Mouse (Mus musculus): ENCODE results near the gene Lias. TPM values are rescaled to one million over a fixed set of nuclear protein-coding genes. Genes with fewer than 3 reads are reported as not detected.

Gene Lias
- polyA plus RNA-seq, 1 experiment from 2014 or later, result 55.2 TPM

DNA sequence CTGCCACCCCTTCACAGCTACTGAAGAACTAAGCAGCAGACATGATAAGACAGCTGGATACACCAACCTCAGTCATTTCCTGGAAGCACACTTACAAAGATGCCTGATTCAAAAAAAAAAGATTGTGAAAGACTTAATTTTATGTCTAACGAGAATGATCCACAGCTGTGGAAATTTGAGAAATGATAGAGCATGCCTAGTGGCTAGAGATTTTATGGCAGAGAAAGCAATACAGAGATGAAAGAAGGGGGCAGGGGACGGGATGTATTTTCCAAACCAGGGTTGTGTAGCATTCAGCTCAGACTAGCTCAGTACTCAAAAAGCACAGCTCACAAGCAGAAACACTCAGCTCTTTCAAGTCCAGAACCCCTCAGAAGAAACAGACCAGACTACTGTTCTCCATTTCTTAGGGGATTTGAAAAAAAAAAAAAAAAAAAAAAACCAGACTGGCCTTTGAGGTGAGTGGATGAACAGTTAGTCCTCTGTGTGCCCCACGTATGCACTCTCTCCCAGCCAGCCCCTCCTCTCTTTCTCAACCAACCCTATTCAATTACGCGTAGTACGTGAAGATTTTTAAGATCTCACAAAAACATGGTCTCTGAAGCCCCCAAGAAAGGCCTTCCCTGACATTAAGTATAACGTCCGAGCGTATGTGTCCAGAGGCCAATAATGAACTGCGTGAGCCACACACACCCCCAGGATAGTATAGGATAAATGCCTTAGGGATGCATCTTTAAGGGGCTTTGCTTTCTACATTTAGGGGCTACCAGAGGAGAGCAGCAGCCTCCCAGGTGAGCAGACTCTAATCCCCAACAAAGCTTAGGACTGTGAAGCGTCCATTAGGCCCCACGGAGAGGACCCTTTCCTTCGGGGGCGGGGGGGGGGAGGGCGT lies 43.4 kb downstream of the Lias start:
- Histone ChIP-seq H3K4me2 (peak overlapping the region; percentile 81), H3K36me3 (ENCODE audit: control insufficient read depth, insufficient read depth, low read length) (no peaks in the 10 kb centered on the region), H3K4me3 (ENCODE audit: low read depth, low read length) (peak overlapping the region; percentile 71), H3K9me3 (replicated peaks; ENCODE audit: control insufficient read depth, low read length) (no peaks in the 10 kb centered on the region), H3K4me1 (ENCODE audit: control insufficient read depth, insufficient read depth, low read length) (peaks cover 24% of the 10 kb centered on the region), H3K27ac (ENCODE audit: low read depth, low read length) (peak overlapping the region; percentile 93), H3K27me3 (ENCODE audit: control insufficient read depth, insufficient read depth, low read length) (no peaks in the 10 kb centered on the region), H3K9ac (ENCODE audit: low read depth, low read length) (peak overlapping the region; percentile 80)
- 5% methylated on average over 15 of the region's 15 CpGs for WGBS (ENCODE audit: insufficient replicate concordance)
- ATAC-seq (replicated peaks; ENCODE audit: insufficient number of reproducible peaks, low FRiP score, low TSS enrichment), result no peak

- WGBS (ENCODE audit: insufficient replicate concordance), result under 1% methylated on average over 40 of the region's 47 CpGs
- H3K27ac ChIP-seq (ENCODE audit: low read depth, low read length), result peak overlapping the region; percentile 93
- no peaks in the 10 kb centered on the region for H3K27me3 ChIP-seq (ENCODE audit: control insufficient read depth, insufficient read depth, low read length)
- H3K4me3 ChIP-seq (ENCODE audit: low read depth, low read length), result peak overlapping the region; percentile 71
- H3K4me1 ChIP-seq (ENCODE audit: control insufficient read depth, insufficient read depth, low read length), result peaks cover 24% of the 10 kb centered on the region
- peak overlapping the region; percentile 80 for H3K9ac ChIP-seq (ENCODE audit: low read depth, low read length)
- H3K9me3 ChIP-seq (replicated peaks; ENCODE audit: control insufficient read depth, low read length), result no peaks in the 10 kb centered on the region
- no peak for ATAC-seq (replicated peaks; ENCODE audit: insufficient number of reproducible peaks, low FRiP score, low TSS enrichment)
- peak overlapping the region; percentile 81 for H3K4me2 ChIP-seq
- no peaks in the 10 kb centered on the region for H3K36me3 ChIP-seq (ENCODE audit: control insufficient read depth, insufficient read depth, low read length)
Observed at GRCm38 (mm10) chr5:65435363-65435805, 44.1 kb downstream of the Lias start.

- H3K27me3 ChIP-seq (ENCODE audit: control insufficient read depth, insufficient read depth, low read length), result no peaks in the 10 kb centered on the region
- no peaks in the 10 kb centered on the region for H3K9me3 ChIP-seq (replicated peaks; ENCODE audit: control insufficient read depth, low read length)
- H3K36me3 ChIP-seq (ENCODE audit: control insufficient read depth, insufficient read depth, low read length), result no peaks in the 10 kb centered on the region
- ATAC-seq (replicated peaks; ENCODE audit: insufficient number of reproducible peaks, low FRiP score, low TSS enrichment), result peak; percentile 97
- H3K4me3 ChIP-seq (ENCODE audit: low read depth, low read length), result peak within 1 kb of the TSS; percentile 71
- H3K9ac ChIP-seq (ENCODE audit: low read depth, low read length), result peak within 1 kb of the TSS; percentile 82
- H3K4me1 ChIP-seq (ENCODE audit: control insufficient read depth, insufficient read depth, low read length), result peaks cover 24% of the 10 kb centered on the region
- under 1% methylated on average over 51 of the region's 51 CpGs for WGBS (ENCODE audit: insufficient replicate concordance)
- peak within 1 kb of the TSS; percentile 81 for H3K4me2 ChIP-seq
- H3K27ac ChIP-seq (ENCODE audit: low read depth, low read length), result peak within 1 kb of the TSS; percentile 93
Observed at GRCm38 (mm10) chr5:65435806-65436561, 44.7 kb downstream of the Lias start, which contains the start of gene Ugdh. Gene Ugdh (minus strand): TSS chr5:65435949.

- no peaks in the 10 kb centered on the region for H3K36me3 ChIP-seq (ENCODE audit: control insufficient read depth, insufficient read depth, low read length)
- H3K4me3 ChIP-seq (ENCODE audit: low read depth, low read length), result no peak overlapping the region
- H3K27ac ChIP-seq (ENCODE audit: low read depth, low read length), result no peak overlapping the region
- no peaks in the 10 kb centered on the region for H3K9me3 ChIP-seq (replicated peaks; ENCODE audit: control insufficient read depth, low read length)
- H3K9ac ChIP-seq (ENCODE audit: low read depth, low read length), result no peak overlapping the region
- no peak for ATAC-seq (replicated peaks; ENCODE audit: insufficient number of reproducible peaks, low FRiP score, low TSS enrichment)
- H3K4me1 ChIP-seq (ENCODE audit: control insufficient read depth, insufficient read depth, low read length), result peaks cover 24% of the 10 kb centered on the region
- H3K4me2 ChIP-seq, result no peak overlapping the region
- no peaks in the 10 kb centered on the region for H3K27me3 ChIP-seq (ENCODE audit: control insufficient read depth, insufficient read depth, low read length)
Observed at GRCm38 (mm10) chr5:65438041-65438440, 46.7 kb downstream of the Lias start.

- H3K27me3 ChIP-seq (ENCODE audit: control insufficient read depth, insufficient read depth, low read length), result no peaks in the 10 kb centered on the region
- no peaks in the 10 kb centered on the region for H3K9me3 ChIP-seq (replicated peaks; ENCODE audit: control insufficient read depth, low read length)
- no peak overlapping the region for H3K27ac ChIP-seq (ENCODE audit: low read depth, low read length)
- no peak overlapping the region for H3K4me2 ChIP-seq
- no peak overlapping the region for H3K9ac ChIP-seq (ENCODE audit: low read depth, low read length)
- H3K36me3 ChIP-seq (ENCODE audit: control insufficient read depth, insufficient read depth, low read length), result peaks cover 2% of the 10 kb centered on the region; the same call in 1 of the 2 replicates
- no peak overlapping the region for H3K4me3 ChIP-seq (ENCODE audit: low read depth, low read length)
- peaks cover 14% of the 10 kb centered on the region for H3K4me1 ChIP-seq (ENCODE audit: control insufficient read depth, insufficient read depth, low read length)
- 0 out of 2 replicates have a peak, but pooled peaks have one; percentile 26 for ATAC-seq (replicated peaks; ENCODE audit: insufficient number of reproducible peaks, low FRiP score, low TSS enrichment)
- WGBS (ENCODE audit: insufficient replicate concordance), result 22% methylated on average over 3 of the region's 6 CpGs
Observed at GRCm38 (mm10) chr5:65444981-65445380, 53.7 kb downstream of the Lias start.

DNA sequence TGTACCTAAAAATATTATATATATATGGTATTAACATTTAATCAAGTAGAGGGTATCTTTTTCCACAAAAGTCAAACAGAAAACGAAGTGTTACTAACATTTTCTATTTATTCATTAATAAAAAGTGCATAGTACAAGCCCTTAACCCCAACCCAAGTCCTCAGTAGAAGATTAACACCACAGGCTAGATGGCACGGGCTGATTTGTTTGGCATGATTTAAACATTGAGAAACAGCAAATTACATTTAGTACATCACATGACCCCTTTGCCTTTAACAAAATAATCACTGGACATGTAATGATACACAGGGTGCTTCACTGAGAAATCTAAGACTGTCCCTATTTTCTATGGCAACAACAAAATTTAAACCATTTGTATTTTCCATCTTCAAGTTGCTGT lies 55.5 kb downstream of the Lias start:
- Histone ChIP-seq H3K9ac (ENCODE audit: low read depth, low read length) (no peak overlapping the region), H3K4me2 (no peak overlapping the region), H3K27me3 (ENCODE audit: control insufficient read depth, insufficient read depth, low read length) (no peaks in the 10 kb centered on the region), H3K4me3 (ENCODE audit: low read depth, low read length) (no peak overlapping the region), H3K4me1 (ENCODE audit: control insufficient read depth, insufficient read depth, low read length) (peaks cover 14% of the 10 kb centered on the region), H3K27ac (ENCODE audit: low read depth, low read length) (no peak overlapping the region), H3K9me3 (replicated peaks; ENCODE audit: control insufficient read depth, low read length) (no peaks in the 10 kb centered on the region), H3K36me3 (ENCODE audit: control insufficient read depth, insufficient read depth, low read length) (peaks cover 2% of the 10 kb centered on the region; the same call in 1 of the 2 replicates)
- 87% methylated on average over 2 of the region's 2 CpGs for WGBS (ENCODE audit: insufficient replicate concordance)
- no peak for ATAC-seq (replicated peaks; ENCODE audit: insufficient number of reproducible peaks, low FRiP score, low TSS enrichment)

- Histone ChIP-seq H3K27ac (ENCODE audit: low read depth, low read length) (no peak overlapping the region), H3K4me2 (no peak overlapping the region), H3K27me3 (ENCODE audit: control insufficient read depth, insufficient read depth, low read length) (no peaks in the 10 kb centered on the region), H3K4me3 (ENCODE audit: low read depth, low read length) (no peak overlapping the region), H3K9me3 (replicated peaks; ENCODE audit: control insufficient read depth, low read length) (no peaks in the 10 kb centered on the region), H3K9ac (ENCODE audit: low read depth, low read length) (no peak overlapping the region), H3K36me3 (ENCODE audit: control insufficient read depth, insufficient read depth, low read length) (peaks cover 2% of the 10 kb centered on the region; the same call in 1 of the 2 replicates), H3K4me1 (ENCODE audit: control insufficient read depth, insufficient read depth, low read length) (peaks cover 14% of the 10 kb centered on the region)
- 74% methylated on average over 2 of the region's 2 CpGs for WGBS (ENCODE audit: insufficient replicate concordance)
- no peak for ATAC-seq (replicated peaks; ENCODE audit: insufficient number of reproducible peaks, low FRiP score, low TSS enrichment)
Observed at GRCm38 (mm10) chr5:65447826-65448225, 56.5 kb downstream of the Lias start.

- peaks cover 11% of the 10 kb centered on the region for H3K4me1 ChIP-seq (ENCODE audit: control insufficient read depth, insufficient read depth, low read length)
- H3K27ac ChIP-seq (ENCODE audit: low read depth, low read length), result no peak overlapping the region
- no peak overlapping the region for H3K9ac ChIP-seq (ENCODE audit: low read depth, low read length)
- no peak overlapping the region for H3K4me2 ChIP-seq
- H3K4me3 ChIP-seq (ENCODE audit: low read depth, low read length), result no peak overlapping the region
- no peaks in the 10 kb centered on the region for H3K27me3 ChIP-seq (ENCODE audit: control insufficient read depth, insufficient read depth, low read length)
- no peaks in the 10 kb centered on the region for H3K9me3 ChIP-seq (replicated peaks; ENCODE audit: control insufficient read depth, low read length)
- H3K36me3 ChIP-seq (ENCODE audit: control insufficient read depth, insufficient read depth, low read length), result peaks cover 2% of the 10 kb centered on the region; the same call in 1 of the 2 replicates
- ATAC-seq (replicated peaks; ENCODE audit: insufficient number of reproducible peaks, low FRiP score, low TSS enrichment), result no peak
- WGBS (ENCODE audit: insufficient replicate concordance), result 64% methylated on average over 4 of the region's 4 CpGs
Observed at GRCm38 (mm10) chr5:65448941-65449340, 57.6 kb downstream of the Lias start.

All from heart, embryonic 11.5 days (tissue).